Mouse (Mus musculus): Measurements from ENCODE around the gene Phf11c.
"Not testable (repeated sequence)": the region's sequence is repeated elsewhere in the genome, so short reads cannot be mapped to it uniquely, and the experiment has no call there.

Gene Phf11c

DNA sequence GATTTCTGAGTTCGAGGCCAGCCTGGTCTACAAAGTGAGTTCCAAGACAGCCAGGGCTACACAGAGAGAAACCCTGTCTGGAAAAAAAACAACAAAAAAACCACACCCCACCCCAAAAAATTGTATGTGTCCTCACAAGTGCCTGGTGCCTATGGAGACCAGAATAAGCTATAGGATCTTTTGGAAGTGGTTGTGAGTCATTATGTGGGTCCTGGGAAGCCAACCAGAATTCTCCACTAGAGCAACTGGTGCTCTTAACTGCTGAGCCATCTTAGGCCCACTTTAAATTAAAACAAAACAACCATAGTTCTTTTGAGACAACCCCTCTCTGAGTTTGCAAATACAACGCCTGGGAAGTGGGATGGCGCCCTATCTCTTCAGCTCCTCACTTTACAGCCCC, at the start of gene Phf11c:
Gene Phf11c, minus strand, starts transcription at position 101 of the 400 bp plus-strand sequence.
- no peak for DNase-seq (ENCODE audit: low spot score in 2 of 2)

DNA sequence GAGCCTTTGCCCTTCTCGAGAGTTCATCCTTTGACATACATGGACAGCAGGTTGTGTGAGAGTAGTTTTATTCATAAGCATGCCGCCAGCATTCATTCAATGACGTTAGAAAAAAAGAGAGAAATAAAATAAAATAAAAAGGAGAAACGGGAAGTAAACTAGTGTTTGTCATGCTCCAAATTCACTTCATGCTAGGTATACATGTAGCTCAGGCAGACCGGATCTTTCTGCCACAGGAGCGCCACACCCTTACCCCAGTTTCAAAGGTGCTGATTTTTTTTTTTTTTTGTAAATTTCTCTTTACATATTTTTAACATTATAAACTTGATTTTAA, 46.3 kb upstream of the Phf11c start:
- no peak for DNase-seq (ENCODE audit: low spot score in 2 of 2)

DNA sequence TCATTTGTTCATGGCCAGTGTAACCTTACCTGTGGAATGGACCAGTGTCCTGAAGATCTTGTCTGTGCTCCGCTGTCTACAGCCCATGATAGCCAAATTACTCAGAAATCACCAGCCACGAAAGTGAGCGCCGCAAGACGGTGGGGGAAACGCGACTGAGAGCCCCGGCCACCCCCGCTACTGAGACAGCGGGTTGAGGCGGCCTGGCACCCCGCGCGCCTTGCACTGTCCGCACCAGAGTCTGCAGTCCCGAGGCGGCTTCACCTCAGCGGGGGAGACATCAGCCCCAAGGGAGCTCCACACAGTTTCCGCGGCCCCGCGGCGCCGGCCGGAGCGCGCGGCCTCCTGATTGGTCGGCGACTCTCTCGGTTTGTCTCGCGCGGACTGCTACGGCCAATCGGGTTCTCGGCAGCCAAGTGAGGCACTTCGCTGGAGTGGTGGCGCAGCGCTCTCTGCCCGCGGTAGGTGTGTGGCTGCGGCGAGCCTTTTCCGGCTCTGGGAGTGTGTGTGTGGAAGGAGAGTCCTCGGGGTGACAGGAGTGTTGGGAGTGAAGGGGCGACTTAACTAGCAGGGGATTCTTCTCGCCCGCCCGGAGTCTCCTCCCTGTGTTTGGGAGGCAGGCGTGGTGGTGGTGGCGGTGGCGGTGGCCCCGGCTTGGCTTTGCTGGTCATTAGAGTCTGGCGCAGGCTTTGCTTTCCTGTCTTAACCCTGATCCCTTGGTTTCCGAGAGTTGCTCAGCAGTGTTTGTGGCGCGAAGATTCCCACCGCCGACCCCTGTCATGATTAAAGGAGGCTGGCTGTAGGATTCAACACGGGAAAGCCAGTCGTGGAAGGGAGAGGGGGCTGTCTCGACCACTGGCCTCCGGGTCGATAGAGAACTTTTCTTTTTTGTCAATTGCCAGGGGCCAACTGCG, 45.6 kb upstream of the Phf11c start, which contains the start of the genes Setdb2 and Cab39l:
Gene Setdb2, minus strand, starts transcription at position 327 of the 914 bp plus-strand sequence.
Gene Cab39l, plus strand, starts transcription at position 415 of the 914 bp plus-strand sequence.
- peak; percentile 92 to 96 for DNase-seq (ENCODE audit: low spot score in 2 of 2)

DNA sequence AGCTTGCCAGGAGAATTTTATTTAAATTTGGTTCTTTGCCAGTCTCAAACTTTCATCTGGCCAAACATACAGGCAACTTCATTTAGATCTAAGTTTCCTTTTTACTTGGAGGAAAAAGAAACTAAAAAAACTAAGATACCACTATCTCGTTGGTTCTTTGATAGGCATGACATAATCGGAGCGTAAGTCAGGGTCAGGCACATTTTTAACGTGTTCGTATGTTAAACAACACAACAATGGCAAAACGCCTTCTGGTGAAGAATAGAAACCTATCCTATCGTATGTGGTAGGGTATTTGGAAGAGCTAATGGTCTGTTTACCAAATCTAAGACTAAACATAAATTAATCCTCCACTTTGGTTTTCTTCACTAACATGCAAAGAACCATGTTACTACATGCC, 44.9 kb upstream of the Phf11c start:
- DNase-seq (ENCODE audit: low spot score in 2 of 2), result no peak

DNA sequence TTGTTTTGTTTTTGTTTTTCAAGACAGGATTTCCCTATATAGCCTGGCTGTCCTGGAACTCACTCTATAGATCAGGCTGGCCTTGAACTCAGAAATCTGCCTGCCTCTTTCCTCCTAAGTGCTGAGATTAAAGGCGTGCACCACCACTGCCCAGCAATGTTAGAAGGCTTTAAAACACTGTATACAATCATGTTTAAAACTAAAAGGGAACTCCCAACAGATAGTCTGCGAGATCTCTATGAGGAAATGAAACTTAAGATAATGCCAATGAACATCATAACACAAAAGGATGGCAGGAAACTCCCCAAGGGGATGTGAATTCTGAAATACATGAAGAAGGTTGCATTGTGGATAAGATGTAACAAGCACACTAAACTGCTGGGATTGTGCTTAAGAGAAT, 43.3 kb upstream of the Phf11c start:
- no peak for DNase-seq (ENCODE audit: low spot score in 2 of 2)

DNA sequence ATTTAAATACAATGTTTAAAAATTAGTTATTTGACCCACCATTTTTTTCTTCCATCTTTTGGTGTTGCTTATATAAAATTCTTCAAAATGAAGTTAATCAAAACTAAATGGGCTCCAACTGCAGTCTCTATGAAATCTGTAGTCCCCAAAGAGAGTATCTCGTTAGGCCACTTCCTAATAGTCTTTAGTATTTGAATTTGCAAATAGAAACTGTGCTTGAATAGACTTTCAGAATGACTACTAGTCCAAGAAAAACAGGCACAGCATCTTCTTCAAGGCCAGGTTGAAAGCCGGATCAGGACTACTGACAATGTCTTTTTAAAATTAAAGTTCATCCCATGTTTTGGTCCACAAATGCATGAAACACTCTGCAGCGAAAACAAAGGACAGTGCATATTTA, 42.2 kb upstream of the Phf11c start:
- no peak for DNase-seq (ENCODE audit: low spot score in 2 of 2)

DNA sequence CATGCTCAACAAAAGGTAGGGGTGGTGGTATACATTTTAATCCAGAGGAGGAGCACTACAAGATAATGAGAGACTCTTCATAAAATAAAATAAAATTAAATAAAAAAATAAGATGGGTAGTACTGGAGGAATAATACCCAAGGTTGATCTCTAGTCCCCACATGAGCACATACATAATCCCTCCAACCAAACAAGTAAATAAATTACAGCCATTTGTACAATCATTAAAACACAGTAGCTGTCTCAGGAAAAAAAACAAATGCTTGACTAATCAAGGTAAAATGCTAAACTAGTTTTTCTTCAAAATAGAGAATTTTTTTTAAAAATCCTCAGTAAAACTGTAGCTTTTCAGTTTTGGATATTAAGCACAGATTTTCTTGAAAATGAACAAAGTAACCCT, 40.0 kb upstream of the Phf11c start:
- no peak for DNase-seq (ENCODE audit: low spot score in 2 of 2)

DNA sequence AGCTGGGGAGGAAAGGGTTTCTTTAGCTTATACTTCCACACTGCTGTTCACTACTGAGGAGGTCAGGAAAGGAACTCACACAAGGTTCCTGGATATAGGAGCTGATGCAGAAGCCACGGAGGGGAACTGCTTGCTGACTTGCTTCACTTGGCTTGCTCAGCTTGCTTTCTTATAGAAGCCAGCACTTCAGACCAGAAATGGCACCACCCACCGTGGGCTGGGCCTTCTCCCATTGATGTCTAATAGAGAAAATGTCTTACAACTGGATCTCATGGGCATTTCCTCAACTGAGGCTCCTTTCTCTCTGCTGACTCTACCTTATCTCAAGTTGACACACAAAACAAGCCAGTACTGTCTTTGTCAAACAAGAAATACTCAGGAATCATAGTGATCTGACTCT, 38.7 kb upstream of the Phf11c start:
- DNase-seq (ENCODE audit: low spot score in 2 of 2), result no peak

DNA sequence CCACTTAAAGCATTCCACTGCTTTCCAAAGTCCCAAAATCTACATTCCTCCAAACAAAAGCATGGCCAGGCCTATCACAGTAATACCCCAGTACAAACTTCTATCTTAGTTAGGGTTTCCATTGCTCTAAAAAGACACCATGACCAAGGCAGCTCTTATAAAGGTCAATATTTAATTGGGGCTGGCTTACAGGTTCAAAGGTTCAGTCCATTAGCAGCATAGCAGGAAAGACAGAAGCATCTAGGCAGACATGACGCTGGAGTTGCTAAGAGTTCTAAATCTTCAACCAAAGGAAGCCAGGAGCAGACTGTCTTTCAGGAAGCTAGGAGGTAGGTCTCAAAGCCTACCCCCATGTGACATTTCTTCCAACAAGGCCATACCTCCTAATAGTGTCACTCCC, 35.4 kb upstream of the Phf11c start:
- no peak for DNase-seq (ENCODE audit: low spot score in 2 of 2)

DNA sequence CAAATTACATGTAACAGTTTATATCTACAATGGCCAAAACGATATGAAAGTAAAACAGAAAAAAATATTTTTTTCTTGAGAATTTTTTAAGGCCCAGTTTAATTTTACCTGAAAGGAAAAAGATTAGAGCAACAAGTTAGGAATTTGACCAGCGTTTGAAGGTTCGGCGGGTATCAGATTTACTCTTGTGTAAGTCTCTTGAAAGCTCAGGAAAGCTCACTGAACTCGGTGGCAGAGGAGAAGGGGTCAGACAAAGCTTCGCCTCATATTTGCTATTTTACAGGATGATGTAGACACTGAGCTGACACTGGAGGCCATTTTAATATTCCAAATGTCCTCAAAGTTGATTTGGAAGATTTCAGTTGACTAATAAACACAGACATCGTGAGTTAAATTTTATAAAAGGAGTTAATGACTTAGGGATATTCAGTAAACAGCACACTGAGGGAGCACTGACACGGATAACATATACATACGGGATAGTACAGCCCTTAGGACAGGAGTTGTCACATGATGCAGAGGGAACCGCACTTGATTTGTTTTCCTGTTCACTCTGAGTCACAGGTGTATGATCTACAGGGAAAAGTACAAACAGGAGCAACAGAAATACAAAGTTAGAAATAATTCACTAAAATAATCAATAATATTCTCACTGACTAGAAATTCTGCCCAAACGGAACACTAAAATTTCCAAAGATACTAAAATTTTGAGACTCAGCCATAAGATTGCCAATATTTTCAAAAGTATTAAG, 27.9 kb upstream of the Phf11c start:
- no peak for DNase-seq (ENCODE audit: low spot score in 2 of 2)

DNA sequence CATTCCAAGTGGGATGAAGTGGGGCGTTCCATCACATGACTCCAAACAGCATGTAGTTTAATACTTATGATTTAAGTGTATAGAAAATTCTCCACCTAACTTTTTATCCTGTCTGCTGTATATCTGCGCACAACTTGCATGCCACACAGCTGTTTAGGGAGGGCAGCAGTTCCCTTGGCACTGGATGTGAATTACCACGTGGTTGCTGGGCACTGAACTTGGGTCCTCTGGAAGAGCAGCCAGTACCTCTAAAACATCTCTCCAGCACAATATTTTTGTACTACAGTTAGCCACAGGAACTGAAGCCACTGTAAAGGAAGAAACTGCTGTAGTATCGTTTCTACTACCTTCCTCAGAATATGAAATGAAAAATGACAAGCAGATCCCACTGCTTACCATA, 23.0 kb upstream of the Phf11c start:
- DNase-seq (ENCODE audit: low spot score in 2 of 2), result no peak

DNA sequence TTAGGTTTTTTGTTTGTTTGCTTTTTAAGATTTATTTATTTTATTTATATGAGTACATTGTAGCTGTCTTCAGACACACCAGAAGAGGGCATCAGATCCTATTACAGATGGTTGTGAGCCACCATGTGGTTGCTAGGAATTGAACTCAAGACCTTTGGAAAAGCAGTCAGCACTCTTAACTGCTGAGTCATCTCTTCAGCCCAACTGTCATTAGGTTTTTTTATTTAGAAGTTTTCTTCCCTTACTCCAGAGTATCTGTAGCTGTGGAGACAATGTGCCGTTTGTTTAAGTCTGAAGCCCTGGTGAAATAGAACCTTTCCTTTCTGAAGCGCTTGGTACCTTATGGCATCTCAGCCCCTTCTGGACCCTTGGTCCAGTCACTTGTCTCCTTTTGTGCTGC, 19.8 kb upstream of the Phf11c start:
- DNase-seq (ENCODE audit: low spot score in 2 of 2), result not testable (repeated sequence)

DNA sequence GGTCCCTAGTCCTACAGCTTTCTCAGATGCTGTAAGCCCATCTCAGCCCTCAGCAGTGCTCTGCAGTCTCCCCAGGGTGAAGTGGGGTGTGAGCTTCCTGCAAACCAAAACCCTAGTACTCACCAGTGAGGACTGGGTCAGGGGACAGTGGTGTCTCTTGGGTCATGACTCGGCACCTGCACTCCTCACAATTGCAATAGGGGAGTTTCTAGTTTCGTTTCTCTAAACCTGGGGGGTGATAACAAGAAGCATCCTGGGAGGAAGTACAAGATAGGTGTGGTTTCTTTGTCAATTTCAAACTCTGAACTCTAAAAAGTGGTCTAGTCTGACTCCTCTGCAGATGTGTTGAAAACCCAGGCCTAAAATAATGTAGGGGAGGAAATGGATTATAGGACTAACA, 1.8 kb upstream of the Phf11c start:
- no peak for DNase-seq (ENCODE audit: low spot score in 2 of 2)

DNA sequence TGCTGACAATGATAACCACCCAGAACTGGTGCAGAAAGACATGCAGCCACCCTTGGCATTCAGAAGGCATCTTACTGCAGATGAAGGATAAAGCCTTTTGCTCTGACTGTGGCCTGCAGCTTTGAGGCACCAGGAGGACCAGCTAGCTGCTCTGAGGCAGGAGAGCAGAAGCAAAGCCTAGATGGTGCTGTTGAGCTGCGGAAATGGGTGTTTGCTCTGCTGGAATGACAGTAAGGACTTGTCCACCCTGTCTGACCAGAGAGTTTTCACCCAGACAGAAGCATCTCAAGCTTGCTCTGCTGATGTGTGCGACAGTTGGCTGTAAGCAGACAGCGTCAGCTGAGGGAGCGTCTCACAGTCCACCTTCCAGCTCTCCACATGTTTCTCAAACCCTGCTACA, 5.0 kb downstream of the Phf11c start:
- DNase-seq (ENCODE audit: low spot score in 2 of 2), result peak; percentile 46 to 67

DNA sequence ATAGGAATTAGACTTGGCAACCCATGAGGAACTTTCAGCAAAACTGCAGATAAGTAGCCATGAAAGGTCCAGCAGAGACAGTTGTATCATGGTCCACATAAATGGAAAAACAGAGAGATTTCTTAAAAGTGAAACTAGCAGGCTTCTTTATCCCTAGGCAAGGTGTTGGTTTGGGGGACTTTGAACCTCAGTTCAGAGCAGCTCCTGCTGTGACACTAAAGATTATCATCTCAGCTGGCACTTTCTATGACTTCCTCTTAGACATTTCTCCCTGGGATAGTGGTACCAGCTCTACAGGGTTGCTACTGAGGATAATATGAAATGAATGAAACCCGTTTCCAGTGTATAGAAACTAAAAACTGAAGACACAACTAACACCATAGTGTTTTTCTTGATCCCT, 5.6 kb downstream of the Phf11c start:
- no peak for DNase-seq (ENCODE audit: low spot score in 2 of 2)

DNA sequence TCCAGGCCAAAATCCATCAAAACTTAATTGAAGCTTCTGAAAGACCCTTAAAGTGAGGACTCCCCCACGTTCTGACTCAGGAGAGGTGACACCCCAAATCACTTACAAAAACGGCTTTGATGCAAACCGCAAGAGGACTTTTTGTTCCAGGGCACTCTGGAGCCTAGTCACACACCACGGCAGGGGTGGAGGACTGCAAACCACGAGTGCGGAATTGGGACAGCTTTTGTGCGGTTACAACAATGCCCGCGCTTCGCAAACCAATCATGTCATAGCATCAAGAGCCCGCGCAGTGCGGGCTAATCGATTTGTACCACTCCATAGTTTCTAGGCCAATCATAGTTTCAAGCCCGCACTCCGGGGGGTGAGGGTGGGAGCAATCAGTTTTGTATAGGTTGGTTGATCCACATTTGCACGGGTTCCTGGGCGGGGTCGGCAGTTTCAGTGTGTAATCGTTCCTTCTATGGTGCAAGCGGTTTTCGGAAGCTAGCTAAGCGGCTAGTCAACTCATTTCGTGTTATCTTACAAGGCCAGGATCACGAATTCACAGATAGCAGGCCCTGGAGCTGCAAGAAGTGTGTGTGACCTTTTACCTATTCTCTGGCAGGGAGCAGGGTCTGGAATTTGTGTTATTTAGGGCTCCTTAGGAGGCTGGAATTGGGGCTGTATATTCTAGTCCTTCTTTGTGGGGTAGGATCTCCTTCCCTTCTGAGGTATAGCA, 24.7 kb downstream of the Phf11c start:
- DNase-seq (ENCODE audit: low spot score in 2 of 2), result no peak

DNA sequence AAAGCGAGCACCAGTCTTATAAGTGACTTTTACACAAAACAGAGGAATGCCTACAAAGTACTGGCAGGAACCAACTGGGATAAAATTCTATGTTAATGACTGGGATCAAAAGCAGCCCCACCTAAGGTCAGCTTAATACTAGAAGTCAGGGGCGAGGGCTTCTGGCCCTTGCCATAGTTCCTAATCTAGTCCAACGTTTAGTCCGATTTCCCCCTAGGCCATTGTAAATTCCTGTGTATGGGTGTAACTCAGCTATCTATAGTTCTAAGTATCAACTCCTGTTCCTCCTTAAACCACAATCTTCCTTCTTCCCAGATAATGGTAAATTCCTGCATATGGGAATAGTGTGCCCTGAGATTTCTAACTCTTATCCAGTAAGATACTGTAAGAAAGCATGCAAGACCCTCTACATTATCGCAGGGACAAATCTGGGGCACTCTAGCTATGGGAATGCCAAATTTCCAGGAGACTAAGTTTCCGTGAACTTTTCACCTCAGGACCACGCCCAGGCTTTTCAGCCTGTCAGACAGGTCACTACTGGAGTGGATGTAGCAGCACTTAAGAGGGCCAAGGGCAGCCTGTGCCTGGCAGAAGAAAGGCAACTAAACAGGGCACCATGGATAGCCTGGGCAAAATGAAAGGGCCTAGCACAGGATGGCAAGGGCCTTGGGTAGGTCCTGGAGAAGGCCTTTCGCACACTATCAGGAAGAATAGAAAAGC, 28.6 kb downstream of the Phf11c start:
- no peak for DNase-seq (ENCODE audit: low spot score in 2 of 2)

DNA sequence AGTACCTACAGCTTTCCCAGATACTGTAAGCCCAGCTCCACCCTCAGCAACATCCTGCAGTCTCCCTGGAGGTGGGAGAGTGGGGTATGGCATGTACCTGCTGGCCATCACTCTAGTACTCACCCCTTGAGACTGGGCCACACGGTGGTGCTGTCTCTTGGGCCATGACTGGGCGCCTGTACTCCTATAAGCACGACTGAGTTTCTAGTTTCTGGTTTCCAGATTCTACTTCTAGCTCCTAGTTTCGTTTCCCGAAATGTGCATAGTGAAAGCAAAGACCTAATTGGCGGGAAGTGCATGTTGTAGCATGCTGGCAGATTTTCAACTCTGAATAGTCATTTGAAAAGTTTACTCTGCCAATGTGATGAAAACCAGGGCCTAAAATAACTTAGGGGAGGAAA, 29.9 kb downstream of the Phf11c start, which contains the start of gene Phf11d:
Gene Phf11d, minus strand, starts transcription at position 227 of the 401 bp plus-strand sequence.
- DNase-seq (ENCODE audit: low spot score in 2 of 2), result peak; percentile 3 to 4

DNA sequence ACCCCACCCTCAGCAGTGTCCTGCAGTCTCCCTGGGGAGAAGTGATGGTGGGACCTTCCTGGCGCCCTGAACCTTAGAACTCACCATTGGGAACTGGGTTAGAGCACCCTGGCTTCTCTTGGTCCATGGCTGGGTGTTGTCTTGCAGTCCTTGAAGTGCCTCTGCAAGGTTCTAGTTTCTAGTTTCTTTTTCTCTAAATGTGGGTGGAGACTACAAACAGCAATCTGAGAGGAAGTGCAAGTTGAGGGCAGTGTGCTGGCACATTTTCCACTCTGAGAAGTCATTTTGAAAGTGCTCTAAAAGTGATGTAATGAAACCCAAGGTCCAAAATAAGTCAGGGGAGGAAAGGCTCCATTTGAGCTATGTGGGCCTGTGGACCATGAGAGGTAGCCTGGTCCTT, 54.0 kb downstream of the Phf11c start, which contains the start of gene Phf11b:
Gene Phf11b, minus strand, starts transcription at position 163 of the 400 bp plus-strand sequence.
- not testable (repeated sequence) for DNase-seq (ENCODE audit: low spot score in 2 of 2)

DNA sequence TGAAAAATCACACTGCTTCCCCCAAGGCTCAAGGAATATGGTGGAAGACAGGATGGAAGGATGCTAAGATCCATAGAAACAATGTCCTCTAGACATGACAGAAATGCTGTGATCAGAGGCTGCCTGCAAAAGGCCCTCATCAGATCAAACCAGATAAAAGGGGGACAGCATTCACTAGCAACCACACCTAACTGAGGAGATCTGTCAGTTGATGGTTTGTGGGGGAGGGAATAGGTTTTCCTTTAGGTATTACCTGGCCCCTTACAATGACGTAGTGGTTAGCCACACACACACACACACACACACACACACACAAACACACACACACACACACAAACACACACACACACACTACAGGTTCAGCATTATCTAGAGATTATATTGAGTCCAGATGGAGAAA, 55.6 kb downstream of the Phf11c start:
- no peak for DNase-seq (ENCODE audit: low spot score in 2 of 2)

DNA sequence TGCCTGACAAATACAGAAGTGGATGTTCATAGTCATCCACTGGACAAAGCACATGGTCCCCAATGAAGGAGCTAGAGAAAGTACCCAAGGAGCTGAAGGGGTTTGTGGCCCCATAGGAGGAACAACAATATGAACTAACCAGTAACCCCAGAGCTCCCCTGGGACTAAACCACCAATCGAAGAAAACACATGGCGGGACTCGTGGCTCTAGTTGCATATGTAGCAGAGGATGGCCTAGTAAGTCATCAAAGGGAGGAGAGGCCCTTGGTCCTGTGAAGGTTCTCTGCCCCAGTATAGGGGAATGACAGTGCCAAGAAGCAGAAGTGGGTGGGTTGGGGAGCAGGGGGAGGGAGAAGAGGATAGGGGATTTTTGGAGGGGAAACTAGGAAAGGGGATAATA, 59.1 kb downstream of the Phf11c start:
- not testable (repeated sequence) for DNase-seq (ENCODE audit: low spot score in 2 of 2)

Measured in frontal cortex, postnatal 36 days (tissue).